Mouse (Mus musculus) macrophage (primary cell): ENCODE results near the gene Arhgef9. TPM values are rescaled to one million over a fixed set of nuclear protein-coding genes. Genes with fewer than 3 reads are reported as not detected.
A peak's percentile ranks its signal among the peaks of the same experiment; 100 is the strongest.

Source experiments
- H3K27ac ChIP-seq: fragments of 350-480 bp; formaldehyde crosslinking; 2 replicates; pipeline ENCODE4 v1.9.0; 2021
- H3K36me3 ChIP-seq: fragments of 350-480 bp; formaldehyde crosslinking; 2 replicates; pipeline ENCODE4 v1.9.0; 2021; ENCODE audit errors: inconsistent target
- H3K4me3 ChIP-seq: fragments of 350-480 bp; formaldehyde crosslinking; 2 replicates; pipeline ENCODE4 v1.9.0; 2021; ENCODE audit errors: inconsistent target
- H3K79me2 ChIP-seq: fragments of 350-480 bp; formaldehyde crosslinking; 2 replicates; pipeline ENCODE4 v1.9.0; 2021; ENCODE audit errors: inconsistent target
- whole genome bisulfite sequencing: methylation state at CpG from one replicate; pipeline ENCODE4 v1.1.7; 2026; ENCODE audit warnings: inconsistent platforms; ENCODE audit not compliant: missing documents; 5-methylcytosine and 5-hydroxymethylcytosine counted together
- polyA plus RNA-seq: library from polyadenylated mRNA; stranded (reverse); fragments of 250-400 nt; gene quantifications from 3 replicates; pipeline ENCODE4 v1.2.4, GENCODE M21; 2018; ENCODE audit warnings: inconsistent platforms

Gene Arhgef9
- polyA plus RNA-seq, 1 experiment from 2014 or later: 0.34 TPM

- Histone ChIP-seq H3K36me3 (no peaks in the 10 kb centered on the region), H3K79me2 (no peaks in the 10 kb centered on the region), H3K27ac (no peak overlapping the region), H3K4me3 (no peak overlapping the region)
- 83% methylated on average over 3 of the region's 3 CpGs for WGBS
These were observed 92.3 kb downstream of the Arhgef9 start for GRCm38 (mm10) chrX:95104361-95104760.

- H3K79me2 ChIP-seq: no peaks in the 10 kb centered on the region
- H3K36me3 ChIP-seq: no peaks in the 10 kb centered on the region
- no peak overlapping the region for H3K4me3 ChIP-seq
- 57% methylated on average over 4 of the region's 4 CpGs for WGBS
- H3K27ac ChIP-seq: no peak overlapping the region
These were observed 109.0 kb downstream of the Arhgef9 start for GRCm38 (mm10) chrX:95087674-95088073.

- H3K4me3 ChIP-seq: no peak overlapping the region
- H3K27ac ChIP-seq: no peak overlapping the region
- WGBS: 56% methylated on average over 9 of the region's 9 CpGs
- no peaks in the 10 kb centered on the region for H3K79me2 ChIP-seq
- H3K36me3 ChIP-seq: no peaks in the 10 kb centered on the region
These were observed 119.5 kb downstream of the Arhgef9 start for GRCm38 (mm10) chrX:95077013-95077699.

GRCm38 (mm10) chrX:95027907-95028306, 168.7 kb downstream of the Arhgef9 start:
- H3K4me3 ChIP-seq: no peak overlapping the region
- no peaks in the 10 kb centered on the region for H3K36me3 ChIP-seq
- WGBS: 88% methylated on average over 5 of the region's 5 CpGs
- no peak overlapping the region for H3K27ac ChIP-seq
- H3K79me2 ChIP-seq: no peaks in the 10 kb centered on the region

GRCm38 (mm10) chrX:95026361-95026892, 170.2 kb downstream of the Arhgef9 start, which contains the start of gene Spin4:
Gene Spin4 (minus strand): TSS chrX:95026682.
- Histone ChIP-seq H3K79me2 (no peaks in the 10 kb centered on the region), H3K27ac (no peak within 1 kb of the TSS)
- WGBS: 23% methylated on average over 30 of the region's 30 CpGs

GRCm38 (mm10) chrX:95025779-95026360, 170.8 kb downstream of the Arhgef9 start:
- Histone ChIP-seq H3K4me3 (peak overlapping the region; percentile 41), H3K36me3 (no peaks in the 10 kb centered on the region), H3K27ac (no peak overlapping the region), H3K79me2 (no peaks in the 10 kb centered on the region)
- 19% methylated on average over 20 of the region's 23 CpGs for WGBS

More at GRCm38 (mm10) chrX:95026361-95026892, 170.2 kb downstream of the Arhgef9 start, which contains the start of gene Spin4:
- Histone ChIP-seq H3K4me3 (peak within 1 kb of the TSS; percentile 41), H3K36me3 (no peaks in the 10 kb centered on the region)

GRCm38 (mm10) chrX:95012033-95012432, 184.6 kb downstream of the Arhgef9 start:
- 22% methylated on average over 4 of the region's 4 CpGs for WGBS
- Histone ChIP-seq H3K79me2 (no peaks in the 10 kb centered on the region), H3K36me3 (no peaks in the 10 kb centered on the region), H3K27ac (no peak overlapping the region), H3K4me3 (no peak overlapping the region)

Other genes with a start within 250 kb of the Arhgef9 start
- gene Spin4, start 170.2 kb downstream of the Arhgef9 start, polyA plus RNA-seq: 0.05 to 0.15 TPM (median 0.07 TPM) in 3 replicates
- 2.0 to 2.3 TPM (median 2.1 TPM) in 3 replicates for gene Amer1, start 248.0 kb upstream of the Arhgef9 start, polyA plus RNA-seq